Mouse (Mus musculus) midbrain, embryonic 10.5 days (tissue): ENCODE measurements around the gene Chd1. TPM values are rescaled to one million over a fixed set of nuclear protein-coding genes. Genes with fewer than 3 reads are reported as not detected.
"Not testable (repeated sequence)": the region's sequence is repeated elsewhere in the genome, so short reads cannot be mapped to it uniquely, and the experiment has no call there.

ENCODE experiments used
- DNase-seq: peaks from one replicate; pipeline ENCODE4 v3.0.0-alpha.2; 2017; ENCODE audit warnings: low spot score
- H3K27ac ChIP-seq: fragments of 300-500 bp; sonication (generic); replicated peaks from 2 replicates; pipeline ENCODE4 v1.5.1; 2016; ENCODE audit warnings: mild to moderate bottlenecking
- H3K27me3 ChIP-seq: fragments of 300-500 bp; sonication (generic); 2 replicates; pipeline ENCODE4 v1.6.1; 2016; ENCODE audit warnings: low read depth, mild to moderate bottlenecking; ENCODE audit not compliant: poor library complexity, severe bottlenecking
- H3K36me3 ChIP-seq: fragments of 300-500 bp; sonication (generic); 2 replicates; pipeline ENCODE4 v1.6.1; 2016; ENCODE audit warnings: mild to moderate bottlenecking, moderate library complexity
- H3K4me1 ChIP-seq: fragments of 300-500 bp; sonication (generic); 2 replicates; pipeline ENCODE4 v1.6.1; 2016
- H3K4me3 ChIP-seq: fragments of 300-500 bp; sonication (generic); 2 replicates; pipeline ENCODE4 v1.5.1; 2016; ENCODE audit warnings: mild to moderate bottlenecking, moderate library complexity
- H3K9me3 ChIP-seq: fragments of 300-500 bp; sonication (generic); replicated peaks from 2 replicates; pipeline ENCODE4 v1.6.1; 2016; ENCODE audit warnings: mild to moderate bottlenecking
- WGBS: fragments of 180-500 bp; shearing (Covaris S2); methylation state at CpG from one replicate; pipeline ENCODE4 v1.1.7; 2016; 5-methylcytosine and 5-hydroxymethylcytosine counted together
- polyA plus RNA-seq: library from polyadenylated mRNA; unstranded; fragments of >200 nt; fragmentation: Nextera tagmentation; extraction: Ambion mirVana; gene quantifications from 2 replicates; pipeline ENCODE4 v1.2.1, GENCODE M21; 2016

Gene Chd1
- polyA plus RNA-seq, 1 experiment from 2014 or later, result 39.0 TPM

- H3K4me3 ChIP-seq, result peak overlapping the region; percentile 94
- peaks cover 33% of the 10 kb centered on the region for H3K4me1 ChIP-seq
- 1% methylated on average over 82 of the region's 89 CpGs for WGBS
- H3K36me3 ChIP-seq, result peaks cover 38% of the 10 kb centered on the region
- H3K27me3 ChIP-seq, result no peaks in the 10 kb centered on the region
- H3K9me3 ChIP-seq, result no peaks in the 10 kb centered on the region
- H3K27ac ChIP-seq, result peak overlapping the region; percentile 97
- DNase-seq, result peak; percentile 71
Measured at GRCm38 (mm10) chr17:15705303-15706284, 827 bp downstream of the Chd1 start.

- DNase-seq, result no peak
- no peaks in the 10 kb centered on the region for H3K27me3 ChIP-seq
- H3K4me3 ChIP-seq, result no peak overlapping the region
- H3K36me3 ChIP-seq, result peaks cover 96% of the 10 kb centered on the region
- H3K27ac ChIP-seq, result no peak overlapping the region
- peaks cover 17% of the 10 kb centered on the region for H3K4me1 ChIP-seq
- H3K9me3 ChIP-seq, result no peaks in the 10 kb centered on the region
- WGBS, result 60% methylated on average over 4 of the region's 4 CpGs
Measured at GRCm38 (mm10) chr17:15714507-15714906, 9.7 kb downstream of the Chd1 start.

- DNase-seq, result peak; percentile 34
- Histone ChIP-seq H3K27ac (no peak overlapping the region), H3K9me3 (no peaks in the 10 kb centered on the region), H3K27me3 (no peaks in the 10 kb centered on the region), H3K4me1 (peaks cover 17% of the 10 kb centered on the region), H3K36me3 (peaks cover 96% of the 10 kb centered on the region), H3K4me3 (no peak overlapping the region)
- WGBS, result 73% methylated on average over 3 of the region's 3 CpGs
Measured at GRCm38 (mm10) chr17:15715013-15715902, 10.5 kb downstream of the Chd1 start.

- Histone ChIP-seq H3K9me3 (no peaks in the 10 kb centered on the region), H3K36me3 (peaks cover 96% of the 10 kb centered on the region), H3K27me3 (no peaks in the 10 kb centered on the region), H3K4me3 (no peak overlapping the region), H3K4me1 (peaks cover 17% of the 10 kb centered on the region), H3K27ac (no peak overlapping the region)
- WGBS, result 92% methylated on average over 3 of the region's 3 CpGs
- no peak for DNase-seq
Measured at GRCm38 (mm10) chr17:15715940-15716339, 11.2 kb downstream of the Chd1 start.

GRCm38 (mm10) chr17:15720841-15721240 lies 16.1 kb downstream of the Chd1 start:
- no peak for DNase-seq
- H3K4me1 ChIP-seq, result no peaks in the 10 kb centered on the region; the same call in 1 of the 2 replicates
- no peak overlapping the region for H3K4me3 ChIP-seq
- no peaks in the 10 kb centered on the region for H3K27me3 ChIP-seq
- no peaks in the 10 kb centered on the region for H3K9me3 ChIP-seq
- peaks cover 72% of the 10 kb centered on the region for H3K36me3 ChIP-seq
- WGBS, result 93% methylated on average over 3 of the region's 3 CpGs
- H3K27ac ChIP-seq, result no peak overlapping the region

- Histone ChIP-seq H3K9me3 (no peaks in the 10 kb centered on the region), H3K27me3 (no peaks in the 10 kb centered on the region), H3K36me3 (peaks cover 74% of the 10 kb centered on the region), H3K27ac (no peak overlapping the region), H3K4me3 (no peak overlapping the region), H3K4me1 (no peaks in the 10 kb centered on the region)
- no peak for DNase-seq
- 91% methylated on average over 1 of the region's 1 CpGs for WGBS
Measured at GRCm38 (mm10) chr17:15723291-15723690, 18.5 kb downstream of the Chd1 start.

DNA sequence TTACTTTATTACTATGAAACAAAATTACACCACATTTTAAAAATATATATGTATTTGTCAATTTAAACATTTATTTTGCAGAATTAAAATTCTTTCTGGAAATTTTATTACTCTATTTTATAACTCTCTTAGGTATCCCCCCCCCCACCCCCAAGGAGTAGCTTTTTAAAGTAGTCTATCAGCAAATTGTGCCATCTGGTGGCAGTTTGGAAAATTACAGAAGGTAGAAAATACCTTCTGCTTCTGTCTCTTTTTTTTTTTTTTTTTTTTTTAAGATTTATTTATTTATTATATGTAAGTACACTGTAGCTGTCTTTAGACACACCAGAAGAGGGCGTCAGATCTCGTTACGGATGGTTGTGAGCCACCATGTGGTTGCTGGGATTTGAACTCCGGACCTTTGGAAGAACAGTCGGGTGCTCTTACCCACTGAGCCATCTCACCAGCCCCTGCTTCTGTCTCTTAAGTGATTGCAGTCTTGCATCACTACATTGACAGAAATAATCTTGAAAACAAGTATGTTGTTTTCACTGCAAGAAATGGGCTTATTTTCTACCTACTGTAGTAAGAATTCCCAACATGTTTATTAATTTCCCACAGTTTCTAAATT lies 19.2 kb downstream of the Chd1 start:
- not testable (repeated sequence) for H3K27me3 ChIP-seq, H3K9me3 ChIP-seq, H3K4me1 ChIP-seq, H3K27ac ChIP-seq, H3K4me3 ChIP-seq, DNase-seq
- peaks cover 74% of the 10 kb centered on the region for H3K36me3 ChIP-seq
- WGBS, result 80% methylated on average over 5 of the region's 5 CpGs

DNA sequence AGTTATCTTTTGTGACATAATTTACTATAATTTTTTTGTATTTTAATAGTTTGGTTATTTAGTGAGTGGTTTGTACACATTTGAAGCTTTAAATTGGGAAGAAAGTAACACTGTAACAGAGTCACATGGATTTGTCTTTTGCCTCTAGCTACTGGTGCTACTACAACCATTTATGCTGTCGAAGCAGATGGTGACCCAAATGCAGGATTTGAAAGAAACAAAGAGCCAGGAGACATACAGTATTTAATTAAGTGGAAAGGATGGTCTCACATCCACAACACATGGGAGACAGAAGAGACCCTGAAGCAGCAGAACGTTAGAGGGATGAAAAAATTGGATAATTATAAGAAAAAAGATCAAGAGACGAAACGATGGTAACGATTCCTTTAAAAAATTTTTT lies 26.9 kb downstream of the Chd1 start:
- H3K4me3 ChIP-seq, result no peak overlapping the region
- H3K9me3 ChIP-seq, result no peaks in the 10 kb centered on the region
- no peaks in the 10 kb centered on the region for H3K4me1 ChIP-seq
- H3K27me3 ChIP-seq, result no peaks in the 10 kb centered on the region
- no peak overlapping the region for H3K27ac ChIP-seq
- H3K36me3 ChIP-seq, result peaks cover 97% of the 10 kb centered on the region
- no peak for DNase-seq
- WGBS, result 97% methylated on average over 5 of the region's 5 CpGs

GRCm38 (mm10) chr17:15737346-15737917 lies 32.7 kb downstream of the Chd1 start:
- no peaks in the 10 kb centered on the region for H3K4me1 ChIP-seq
- no peak for DNase-seq
- no peaks in the 10 kb centered on the region for H3K9me3 ChIP-seq
- no peak overlapping the region for H3K27ac ChIP-seq
- no peak overlapping the region for H3K4me3 ChIP-seq
- H3K27me3 ChIP-seq, result no peaks in the 10 kb centered on the region
- H3K36me3 ChIP-seq, result peaks cover 94% of the 10 kb centered on the region
- WGBS, result 95% methylated on average over 10 of the region's 10 CpGs

- no peak overlapping the region for H3K4me3 ChIP-seq
- no peak for DNase-seq
- no peaks in the 10 kb centered on the region for H3K4me1 ChIP-seq
- WGBS, result 94% methylated on average over 8 of the region's 8 CpGs
- no peaks in the 10 kb centered on the region for H3K9me3 ChIP-seq
- no peaks in the 10 kb centered on the region for H3K27me3 ChIP-seq
- peaks cover 95% of the 10 kb centered on the region for H3K36me3 ChIP-seq
- no peak overlapping the region for H3K27ac ChIP-seq
Measured at GRCm38 (mm10) chr17:15741836-15742235, 37.1 kb downstream of the Chd1 start.

DNA sequence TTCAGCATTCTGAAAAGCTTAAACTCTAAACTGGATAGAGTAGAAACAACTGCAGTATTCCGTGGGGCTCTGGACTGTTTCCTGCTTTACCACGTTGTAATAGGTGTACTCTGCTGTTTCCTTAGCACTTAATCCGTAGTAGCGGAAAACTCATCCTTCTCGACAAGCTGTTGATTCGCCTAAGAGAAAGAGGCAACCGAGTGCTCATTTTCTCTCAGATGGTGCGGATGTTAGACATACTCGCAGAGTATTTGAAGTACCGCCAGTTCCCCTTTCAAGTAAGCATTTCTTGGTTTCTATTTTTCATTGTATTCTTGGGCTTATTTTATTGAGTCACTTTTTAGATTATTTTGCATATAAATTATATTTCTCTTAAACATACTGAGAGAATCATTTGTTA lies 38.2 kb downstream of the Chd1 start:
- Histone ChIP-seq H3K27ac (no peak overlapping the region), H3K4me3 (no peak overlapping the region), H3K27me3 (no peaks in the 10 kb centered on the region), H3K9me3 (no peaks in the 10 kb centered on the region), H3K4me1 (no peaks in the 10 kb centered on the region), H3K36me3 (peaks cover 95% of the 10 kb centered on the region)
- 94% methylated on average over 10 of the region's 10 CpGs for WGBS
- no peak for DNase-seq

GRCm38 (mm10) chr17:15743379-15743778 lies 38.6 kb downstream of the Chd1 start:
- DNase-seq, result no peak
- peaks cover 95% of the 10 kb centered on the region for H3K36me3 ChIP-seq

More at GRCm38 (mm10) chr17:15743379-15743778, 38.6 kb downstream of the Chd1 start:
- Histone ChIP-seq H3K27me3 (no peaks in the 10 kb centered on the region), H3K9me3 (no peaks in the 10 kb centered on the region), H3K4me3 (no peak overlapping the region), H3K27ac (no peak overlapping the region), H3K4me1 (no peaks in the 10 kb centered on the region)
- WGBS, result 85% methylated on average over 5 of the region's 5 CpGs
